Mouse (Mus musculus): ENCODE measurements around the gene Rps18. TPM values are rescaled to one million over a fixed set of nuclear protein-coding genes. Genes with fewer than 3 reads are reported as not detected.
"Not testable (repeated sequence)": the region's sequence is repeated elsewhere in the genome, so short reads cannot be mapped to it uniquely, and the experiment has no call there.

Gene Rps18
- total RNA-seq, 2 experiments from 2014 or later: 207 to 917 TPM

DNA sequence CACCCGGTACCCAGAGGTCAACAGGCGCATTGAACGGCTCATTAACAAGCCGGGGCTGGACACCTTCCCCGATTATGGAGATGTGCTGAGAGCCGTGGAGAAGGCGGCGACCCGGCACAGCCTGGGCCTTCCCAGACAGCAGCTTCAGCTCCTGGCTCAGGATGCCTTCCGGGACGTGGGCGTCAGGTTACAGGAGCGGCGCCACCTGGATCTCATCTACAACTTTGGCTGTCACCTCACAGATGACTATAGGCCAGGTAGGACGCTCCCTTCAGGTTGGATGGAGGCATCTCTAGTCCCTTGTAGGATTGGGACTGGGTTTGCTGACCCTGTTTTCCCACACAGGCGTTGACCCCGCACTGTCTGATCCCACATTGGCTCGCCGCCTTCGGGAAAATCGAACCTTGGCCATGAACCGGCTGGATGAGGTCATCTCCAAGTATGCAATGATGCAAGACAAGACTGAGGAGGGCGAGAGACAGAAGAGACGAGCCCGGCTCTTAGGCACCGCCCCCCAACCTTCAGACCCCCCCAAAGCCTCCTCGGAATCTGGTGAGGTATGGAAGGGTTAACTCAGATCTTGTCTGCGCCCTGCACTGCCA, 43.9 kb downstream of the Rps18 start:
- no peak for ATAC-seq (replicated peaks; ENCODE audit: low FRiP score, poor library complexity, severe bottlenecking)

DNA sequence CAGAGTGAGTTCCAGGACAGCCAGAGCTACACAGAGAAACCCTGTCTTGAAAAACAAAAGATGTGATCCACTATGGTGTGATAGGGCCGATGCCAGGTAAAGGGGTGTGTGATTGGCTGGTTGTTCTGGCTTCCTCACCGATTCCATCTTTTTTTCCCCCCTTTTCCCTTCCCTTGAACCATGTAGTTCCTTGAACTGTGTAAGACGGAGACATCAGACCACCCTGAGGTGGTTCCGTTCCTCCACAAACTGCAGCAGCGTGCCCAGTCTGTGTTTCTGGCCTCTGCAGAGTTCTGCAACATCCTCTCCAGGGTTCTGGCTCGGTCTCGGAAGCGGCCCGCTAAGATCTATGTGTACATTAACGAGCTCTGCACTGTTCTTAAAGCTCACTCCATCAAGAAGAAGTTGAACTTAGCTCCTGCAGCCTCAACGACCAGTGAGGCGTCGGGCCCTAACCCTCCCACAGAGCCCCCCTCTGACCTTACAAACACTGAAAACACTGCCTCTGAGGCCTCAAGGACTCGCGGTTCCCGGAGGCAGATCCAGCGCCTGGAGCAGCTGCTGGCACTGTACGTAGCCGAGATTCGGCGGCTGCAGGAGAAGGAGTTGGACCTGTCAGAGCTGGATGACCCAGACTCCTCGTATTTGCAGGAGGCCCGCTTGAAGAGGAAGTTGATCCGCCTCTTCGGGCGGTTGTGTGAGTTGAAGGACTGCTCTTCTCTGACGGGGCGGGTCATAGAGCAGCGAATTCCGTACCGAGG, 44.6 kb downstream of the Rps18 start:
- no peak for ATAC-seq (replicated peaks; ENCODE audit: low FRiP score, poor library complexity, severe bottlenecking)

DNA sequence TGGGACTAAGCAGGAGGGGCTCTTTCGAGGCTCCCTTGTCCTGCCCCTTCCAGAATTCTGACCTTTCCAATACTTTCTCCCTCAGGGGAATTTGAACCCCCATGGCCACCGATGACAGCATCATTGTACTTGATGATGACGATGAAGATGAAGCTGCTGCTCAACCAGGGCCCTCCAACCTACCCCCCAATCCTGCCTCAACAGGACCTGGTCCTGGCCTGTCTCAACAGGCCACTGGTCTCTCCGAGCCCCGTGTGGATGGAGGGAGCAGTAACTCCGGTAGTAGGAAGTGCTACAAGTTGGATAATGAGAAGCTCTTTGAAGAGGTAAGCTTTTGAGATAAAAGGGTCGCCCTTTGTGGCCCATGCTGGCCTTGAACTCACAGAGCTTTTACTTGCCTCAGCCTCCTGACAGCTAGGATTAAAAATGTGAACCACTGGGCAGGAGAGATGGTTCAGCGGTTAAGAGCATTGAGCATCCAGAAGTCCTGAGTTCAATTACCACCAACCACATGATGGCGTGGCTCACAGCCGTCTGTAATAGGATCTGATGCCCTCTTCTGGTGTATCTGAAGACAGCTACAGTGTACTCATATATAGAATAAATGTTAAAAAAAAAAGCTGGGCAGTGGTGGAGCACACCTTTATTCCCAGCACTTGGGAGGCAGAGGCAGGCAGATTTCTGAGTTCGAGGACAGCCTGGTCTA, 45.3 kb downstream of the Rps18 start:
- no peak for ATAC-seq (replicated peaks; ENCODE audit: low FRiP score, poor library complexity, severe bottlenecking)

DNA sequence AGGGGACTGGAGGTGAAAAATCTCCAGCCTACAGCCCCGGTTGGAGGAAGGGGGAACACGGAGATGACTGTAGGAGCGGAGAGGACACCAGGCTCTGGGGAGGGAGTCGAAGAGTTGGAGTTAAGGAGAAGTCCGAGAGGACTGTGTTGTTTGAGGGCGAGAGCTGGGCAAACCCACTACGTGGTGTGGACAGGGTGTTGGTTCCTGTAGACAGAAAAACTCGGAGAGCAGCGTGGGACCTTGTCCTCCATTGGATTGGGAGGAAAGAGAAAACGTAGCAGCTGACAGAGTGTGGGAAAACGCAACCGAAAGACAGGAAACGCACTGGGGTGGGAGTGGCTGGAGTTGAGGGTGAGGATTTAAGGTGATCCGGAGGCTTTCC, 45.9 kb downstream of the Rps18 start:
- ATAC-seq (replicated peaks; ENCODE audit: low FRiP score, poor library complexity, severe bottlenecking): peak; percentile 20

DNA sequence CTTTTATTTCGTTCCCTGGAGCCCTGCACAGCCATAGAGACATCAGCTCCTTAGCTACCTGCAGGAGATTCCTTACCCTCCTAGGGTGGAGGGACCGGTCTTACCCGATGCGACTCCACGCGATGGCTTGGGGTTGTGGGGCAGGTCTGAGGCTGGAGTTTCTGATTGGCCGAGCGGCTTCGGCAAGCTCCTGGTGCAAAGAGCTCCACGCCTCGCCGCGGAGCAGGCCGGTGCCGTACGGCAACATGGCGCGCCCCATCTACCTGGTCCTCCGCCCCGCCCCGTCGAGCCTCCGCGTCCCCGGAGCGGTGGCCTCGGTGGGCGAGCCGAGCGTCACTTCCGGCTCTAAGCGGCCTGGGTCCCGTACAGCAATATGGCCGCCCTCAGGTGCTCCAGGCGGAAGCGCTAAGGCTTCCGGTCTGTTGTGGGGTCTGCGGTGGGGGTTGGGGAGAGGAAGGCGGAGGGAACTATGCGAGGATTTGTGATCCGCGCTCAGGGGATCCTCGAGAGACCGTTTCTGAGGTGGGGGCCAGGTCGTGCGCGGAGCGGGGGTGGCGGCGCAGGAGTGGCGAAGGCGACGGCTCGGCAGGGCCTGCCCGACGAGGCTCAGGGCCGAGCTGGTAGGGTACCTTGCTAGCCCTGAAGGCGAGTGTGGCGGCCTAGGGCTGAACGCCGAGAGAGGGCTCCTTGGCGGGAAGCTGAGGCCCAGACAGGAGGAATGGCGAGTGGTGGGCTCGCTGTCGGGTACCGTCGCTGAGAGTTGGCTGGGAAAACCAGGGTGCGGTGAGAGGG, 46.5 kb downstream of the Rps18 start, which contains the start of gene Daxx:
TSS of gene Daxx (plus strand) at position 338 of the 792 bp plus-strand sequence.
- peak; percentile 91 for ATAC-seq (replicated peaks; ENCODE audit: low FRiP score, poor library complexity, severe bottlenecking)

DNA sequence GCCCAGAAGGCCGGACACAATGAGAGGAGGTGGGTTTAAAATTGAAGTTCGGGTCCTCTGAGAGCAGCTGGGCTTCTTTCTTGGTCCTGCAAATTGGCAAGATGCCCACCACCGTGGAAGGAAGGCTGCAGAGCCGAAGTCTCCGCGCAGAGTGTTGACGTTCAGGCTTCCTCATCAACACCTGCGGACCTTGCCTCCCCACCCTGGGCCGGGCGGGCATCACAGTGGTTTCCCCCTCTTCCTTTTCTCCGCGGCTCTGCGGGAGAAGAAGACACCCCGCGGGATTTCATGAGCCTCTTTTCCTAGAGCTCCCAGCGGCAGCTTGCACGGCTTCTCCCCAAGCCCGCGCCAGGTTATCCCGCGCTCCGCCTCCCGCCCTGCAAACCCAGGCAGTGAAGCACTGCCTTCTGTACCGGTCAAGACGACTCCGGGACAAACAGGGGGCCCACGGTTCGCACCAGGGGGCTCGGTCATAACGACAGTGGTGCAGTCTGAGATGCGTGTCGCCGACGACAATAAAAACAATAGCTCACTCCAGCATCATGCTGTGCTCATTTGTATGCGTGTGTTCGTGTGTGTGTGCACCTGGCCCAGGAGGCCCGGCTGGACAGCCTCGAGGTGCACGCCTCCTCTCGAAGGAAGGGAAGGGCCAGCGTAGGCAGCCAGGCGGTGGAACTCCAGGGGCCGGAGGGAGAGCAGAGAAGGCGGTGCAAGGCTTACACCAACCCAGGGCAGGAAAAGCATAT, 47.3 kb downstream of the Rps18 start:
- ATAC-seq (replicated peaks; ENCODE audit: low FRiP score, poor library complexity, severe bottlenecking): peak; percentile 60

DNA sequence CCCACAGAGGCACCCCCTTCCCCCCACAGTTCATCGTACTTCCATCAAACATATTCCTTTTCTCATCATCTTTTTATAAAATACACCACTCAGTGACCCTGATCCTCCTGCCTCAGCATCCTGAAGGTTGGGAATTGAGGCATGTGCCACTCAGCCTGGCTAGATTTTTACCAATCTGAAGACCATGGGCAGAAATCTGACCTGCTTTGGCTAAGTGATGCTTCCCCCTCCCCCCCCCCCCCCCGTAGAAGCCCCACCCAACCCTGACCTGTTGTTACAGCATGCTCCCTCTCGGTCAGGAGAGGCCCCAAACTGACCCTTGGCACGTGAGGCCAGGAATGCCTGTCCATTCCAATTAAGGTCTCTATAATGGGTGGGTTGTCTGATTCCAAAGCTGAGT, 51.0 kb downstream of the Rps18 start, which contains the start of gene Platr17:
TSS of gene Platr17 (plus strand) at position 301 of the 400 bp plus-strand sequence.
- ATAC-seq (replicated peaks; ENCODE audit: low FRiP score, poor library complexity, severe bottlenecking): not testable (repeated sequence)

DNA sequence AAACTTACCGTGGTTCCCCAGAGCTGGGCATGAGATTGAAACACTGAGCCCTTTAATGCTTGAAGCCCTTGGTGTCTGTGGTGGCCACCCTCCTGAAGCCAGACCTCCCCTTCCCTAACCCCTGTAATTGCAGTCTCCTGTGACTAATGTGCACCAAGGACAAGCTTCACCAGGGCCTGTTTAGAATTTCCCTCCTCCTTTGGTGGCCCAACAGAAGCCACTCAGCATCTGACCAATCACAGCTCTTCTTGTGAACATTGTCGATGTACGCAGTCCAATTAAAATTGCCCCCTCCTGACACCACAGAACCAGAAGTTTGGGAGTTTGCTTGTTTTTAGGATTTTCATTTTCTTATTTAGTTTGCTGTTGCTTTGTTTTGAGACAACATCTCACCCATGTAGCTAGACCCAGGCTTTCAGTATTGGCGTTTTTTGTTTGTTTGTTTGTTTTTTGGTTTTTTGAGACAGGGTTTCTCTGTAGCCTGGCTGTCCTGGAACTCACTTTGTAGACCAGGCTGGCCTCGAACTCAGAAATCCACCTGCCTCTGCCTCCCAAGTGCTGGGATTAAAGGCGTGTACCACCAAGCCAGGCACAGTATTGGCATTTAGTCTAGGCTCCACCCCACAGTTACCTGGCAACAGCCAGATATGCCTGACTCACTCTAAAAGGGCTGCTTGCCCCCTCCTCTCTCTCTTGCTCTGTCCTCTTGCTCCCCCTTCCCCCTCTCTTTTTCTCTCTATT, 51.7 kb downstream of the Rps18 start:
- ATAC-seq (replicated peaks; ENCODE audit: low FRiP score, poor library complexity, severe bottlenecking): not testable (repeated sequence)

DNA sequence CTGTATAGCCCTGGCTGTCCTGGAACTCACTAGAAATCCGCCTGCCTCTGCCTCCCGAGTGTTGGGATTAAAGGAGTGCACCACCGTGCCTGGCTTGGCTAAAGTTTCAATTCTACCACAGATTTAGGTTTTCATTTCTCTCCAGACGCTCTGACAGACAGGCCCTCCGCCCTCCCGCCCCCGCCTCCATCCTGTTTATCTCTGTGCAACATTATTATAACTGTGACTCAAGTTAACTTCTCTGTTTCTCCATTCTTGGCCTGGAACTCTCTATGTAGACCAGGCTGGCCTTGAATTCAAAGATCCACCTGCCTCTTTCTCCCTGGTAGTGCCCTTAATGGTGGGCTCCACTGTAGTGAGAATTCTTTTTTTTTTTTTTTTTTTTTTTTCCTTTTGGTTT, 53.3 kb downstream of the Rps18 start:
- no peak for ATAC-seq (replicated peaks; ENCODE audit: low FRiP score, poor library complexity, severe bottlenecking)

DNA sequence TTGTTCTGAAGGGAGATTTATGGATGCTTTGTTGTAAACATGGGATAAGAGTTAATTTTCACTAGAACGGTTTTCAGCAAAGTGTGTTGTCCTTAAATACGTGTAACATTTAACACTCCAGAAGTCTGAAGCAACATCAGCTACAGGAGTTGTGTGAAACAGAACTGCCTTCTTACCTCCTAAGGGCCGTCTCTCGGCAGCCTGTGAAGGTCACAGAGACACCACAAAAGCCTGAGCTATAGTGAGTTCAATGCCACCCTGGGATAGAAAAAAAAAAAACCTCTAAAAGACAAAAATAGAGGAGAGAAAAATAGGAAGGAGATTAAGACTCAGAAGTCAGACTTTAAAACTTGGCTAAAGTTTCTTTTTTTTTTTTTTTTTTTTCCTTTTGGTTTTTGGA, 53.7 kb downstream of the Rps18 start:
- no peak for ATAC-seq (replicated peaks; ENCODE audit: low FRiP score, poor library complexity, severe bottlenecking)

Other genes starting within 250 kb of the Rps18 start
Only the 30 nearest of the 33 such genes appear.
- 43.9 and 50.9 TPM in 2 replicates for gene Rab11b, start 195.5 kb downstream of the Rps18 start, total RNA-seq (2015; ENCODE audit: low replicate concordance)
- 28.1 and 36.7 TPM in 2 replicates for gene Rab11b, start 195.5 kb downstream of the Rps18 start, total RNA-seq (2017; ENCODE audit: low replicate concordance)
- 0.96 and 1.5 TPM in 2 replicates for gene Angptl4, start 174.2 kb downstream of the Rps18 start, total RNA-seq (2015; ENCODE audit: low replicate concordance)
- gene Angptl4, start 174.2 kb downstream of the Rps18 start, total RNA-seq (2017; ENCODE audit: low replicate concordance): 1.1 and 4.3 TPM in 2 replicates
- not detected in 2 replicates for gene Kank3, start 145.5 kb downstream of the Rps18 start, total RNA-seq (2015; ENCODE audit: low replicate concordance)
- gene Kank3, start 145.5 kb downstream of the Rps18 start, total RNA-seq (2017; ENCODE audit: low replicate concordance): 0.42 and 1.3 TPM in 2 replicates
- gene Rps28, start 131.4 kb downstream of the Rps18 start, total RNA-seq (2015; ENCODE audit: low replicate concordance): 216 and 275 TPM in 2 replicates
- 302 and 335 TPM in 2 replicates for gene Rps28, start 131.4 kb downstream of the Rps18 start, total RNA-seq (2017; ENCODE audit: low replicate concordance)
- gene Ndufa7, start 131.4 kb downstream of the Rps18 start, total RNA-seq (2015; ENCODE audit: low replicate concordance): 50.6 and 57.5 TPM in 2 replicates
- gene Ndufa7, start 131.4 kb downstream of the Rps18 start, total RNA-seq (2017; ENCODE audit: low replicate concordance): 35.4 and 46.6 TPM in 2 replicates
- 3.1 and 3.3 TPM in 2 replicates for gene Cd320, start 112.9 kb downstream of the Rps18 start, total RNA-seq (2015; ENCODE audit: low replicate concordance)
- not detected in 2 replicates for gene Cd320, start 112.9 kb downstream of the Rps18 start, total RNA-seq (2017; ENCODE audit: low replicate concordance)
- not detected in 2 replicates for gene Gm7029, start 82.2 kb downstream of the Rps18 start, total RNA-seq (2015; ENCODE audit: low replicate concordance)
- not detected in 2 replicates for gene Gm7029, start 82.2 kb downstream of the Rps18 start, total RNA-seq (2017; ENCODE audit: low replicate concordance)
- 5.0 and 17.6 TPM in 2 replicates for gene Kifc1, start 65.3 kb downstream of the Rps18 start, total RNA-seq (2015; ENCODE audit: low replicate concordance)
- gene Kifc1, start 65.3 kb downstream of the Rps18 start, total RNA-seq (2017; ENCODE audit: low replicate concordance): 47.5 and 80.7 TPM in 2 replicates
- not detected in 2 replicates for gene Platr17, start 50.9 kb downstream of the Rps18 start, total RNA-seq (2015; ENCODE audit: low replicate concordance)
- gene Platr17, start 50.9 kb downstream of the Rps18 start, total RNA-seq (2017; ENCODE audit: low replicate concordance): 9.7 TPM in 1 of 2 replicates, not detected in the other
- gene Daxx, start 46.6 kb downstream of the Rps18 start, total RNA-seq (2015; ENCODE audit: low replicate concordance): 12.1 and 14.2 TPM in 2 replicates
- gene Daxx, start 46.6 kb downstream of the Rps18 start, total RNA-seq (2017; ENCODE audit: low replicate concordance): 20.4 and 21.7 TPM in 2 replicates
- 30.7 and 30.9 TPM in 2 replicates for gene Tapbp, start 40.1 kb downstream of the Rps18 start, total RNA-seq (2015; ENCODE audit: low replicate concordance)
- gene Tapbp, start 40.1 kb downstream of the Rps18 start, total RNA-seq (2017; ENCODE audit: low replicate concordance): 34.3 and 39.6 TPM in 2 replicates
- 4.0 and 7.9 TPM in 2 replicates for gene Zbtb22, start 40.1 kb downstream of the Rps18 start, total RNA-seq (2015; ENCODE audit: low replicate concordance)
- 8.8 and 10.3 TPM in 2 replicates for gene Zbtb22, start 40.1 kb downstream of the Rps18 start, total RNA-seq (2017; ENCODE audit: low replicate concordance)
- 5.2 and 6.1 TPM in 2 replicates for gene Rgl2, start 26.5 kb downstream of the Rps18 start, total RNA-seq (2015; ENCODE audit: low replicate concordance)
- gene Rgl2, start 26.5 kb downstream of the Rps18 start, total RNA-seq (2017; ENCODE audit: low replicate concordance): 5.6 and 9.7 TPM in 2 replicates
- gene Pfdn6, start 15.7 kb downstream of the Rps18 start, total RNA-seq (2015; ENCODE audit: low replicate concordance): 15.9 and 38.0 TPM in 2 replicates
- 22.9 TPM in 2 replicates for gene Pfdn6, start 15.7 kb downstream of the Rps18 start, total RNA-seq (2017; ENCODE audit: low replicate concordance)
- 4.0 and 15.9 TPM in 2 replicates for gene Wdr46, start 15.3 kb downstream of the Rps18 start, total RNA-seq (2015; ENCODE audit: low replicate concordance)
- 7.5 and 8.5 TPM in 2 replicates for gene Wdr46, start 15.3 kb downstream of the Rps18 start, total RNA-seq (2017; ENCODE audit: low replicate concordance)
- gene B3galt4, start 4.5 kb downstream of the Rps18 start, total RNA-seq (2015; ENCODE audit: low replicate concordance): not detected in 2 replicates
- gene B3galt4, start 4.5 kb downstream of the Rps18 start, total RNA-seq (2017; ENCODE audit: low replicate concordance): 0.70 and 0.94 TPM in 2 replicates
- 8.2 and 11.3 TPM in 2 replicates for gene Vps52, start 189 bp downstream of the Rps18 start, total RNA-seq (2015; ENCODE audit: low replicate concordance)
- gene Vps52, start 189 bp downstream of the Rps18 start, total RNA-seq (2017; ENCODE audit: low replicate concordance): 13.0 and 17.0 TPM in 2 replicates
- gene H2-K1, start 44.3 kb upstream of the Rps18 start, total RNA-seq (2015; ENCODE audit: low replicate concordance): 177 and 273 TPM in 2 replicates
- gene H2-K1, start 44.3 kb upstream of the Rps18 start, total RNA-seq (2017; ENCODE audit: low replicate concordance): 97.6 and 121 TPM in 2 replicates
- gene Ring1, start 68.7 kb upstream of the Rps18 start, total RNA-seq (2015; ENCODE audit: low replicate concordance): 1.9 and 9.2 TPM in 2 replicates
- gene Ring1, start 68.7 kb upstream of the Rps18 start, total RNA-seq (2017; ENCODE audit: low replicate concordance): 2.0 and 2.8 TPM in 2 replicates
- gene H2-Ke6, start 72.1 kb upstream of the Rps18 start, total RNA-seq (2015; ENCODE audit: low replicate concordance): 26.5 and 50.7 TPM in 2 replicates
- gene H2-Ke6, start 72.1 kb upstream of the Rps18 start, total RNA-seq (2017; ENCODE audit: low replicate concordance): 15.0 and 17.8 TPM in 2 replicates
- not detected in 2 replicates for gene Slc39a7, start 75.7 kb upstream of the Rps18 start, total RNA-seq (2015; ENCODE audit: low replicate concordance)
- gene Slc39a7, start 75.7 kb upstream of the Rps18 start, total RNA-seq (2017; ENCODE audit: low replicate concordance): 11.5 and 16.6 TPM in 2 replicates
- gene Rxrb, start 75.8 kb upstream of the Rps18 start, total RNA-seq (2015; ENCODE audit: low replicate concordance): 7.1 and 8.3 TPM in 2 replicates
- gene Rxrb, start 75.8 kb upstream of the Rps18 start, total RNA-seq (2017; ENCODE audit: low replicate concordance): 10.7 and 12.0 TPM in 2 replicates
- gene Col11a2, start 83.4 kb upstream of the Rps18 start, total RNA-seq (2015; ENCODE audit: low replicate concordance): 1.3 TPM in 1 of 2 replicates, not detected in the other
- 4.3 and 7.0 TPM in 2 replicates for gene Col11a2, start 83.4 kb upstream of the Rps18 start, total RNA-seq (2017; ENCODE audit: low replicate concordance)
- gene H2-Oa, start 136.3 kb upstream of the Rps18 start, total RNA-seq (2015; ENCODE audit: low replicate concordance): 0.84 and 7.9 TPM in 2 replicates
- 1.1 TPM in 1 of 2 replicates, not detected in the other for gene H2-Oa, start 136.3 kb upstream of the Rps18 start, total RNA-seq (2017; ENCODE audit: low replicate concordance)
- gene H2-DMa, start 163.5 kb upstream of the Rps18 start, total RNA-seq (2015; ENCODE audit: low replicate concordance): 15.9 and 37.5 TPM in 2 replicates
- gene H2-DMa, start 163.5 kb upstream of the Rps18 start, total RNA-seq (2017; ENCODE audit: low replicate concordance): 11.7 and 13.3 TPM in 2 replicates
- gene Brd2, start 166.6 kb upstream of the Rps18 start, total RNA-seq (2015; ENCODE audit: low replicate concordance): 36.1 and 75.0 TPM in 2 replicates
- 114 and 135 TPM in 2 replicates for gene Brd2, start 166.6 kb upstream of the Rps18 start, total RNA-seq (2017; ENCODE audit: low replicate concordance)
- 2.5 TPM in 1 of 2 replicates, not detected in the other for gene H2-DMb2, start 187.3 kb upstream of the Rps18 start, total RNA-seq (2015; ENCODE audit: low replicate concordance)
- 3.2 and 3.6 TPM in 2 replicates for gene H2-DMb2, start 187.3 kb upstream of the Rps18 start, total RNA-seq (2017; ENCODE audit: low replicate concordance)
- gene H2-DMb1, start 197.1 kb upstream of the Rps18 start, total RNA-seq (2015; ENCODE audit: low replicate concordance): 6.1 and 9.6 TPM in 2 replicates
- 7.1 and 15.8 TPM in 2 replicates for gene H2-DMb1, start 197.1 kb upstream of the Rps18 start, total RNA-seq (2017; ENCODE audit: low replicate concordance)
- 6.9 and 12.1 TPM in 2 replicates for gene Tap1, start 231.6 kb upstream of the Rps18 start, total RNA-seq (2015; ENCODE audit: low replicate concordance)
- 13.3 and 24.7 TPM in 2 replicates for gene Tap1, start 231.6 kb upstream of the Rps18 start, total RNA-seq (2017; ENCODE audit: low replicate concordance)
- gene Psmb9, start 231.8 kb upstream of the Rps18 start, total RNA-seq (2015; ENCODE audit: low replicate concordance): 16.1 and 55.0 TPM in 2 replicates
- gene Psmb9, start 231.8 kb upstream of the Rps18 start, total RNA-seq (2017; ENCODE audit: low replicate concordance): 17.2 and 29.1 TPM in 2 replicates

Data from erythroblast, adult 5-6 weeks (primary cell).